Mouse (Mus musculus): ENCODE measurements around the gene Ercc6. TPM values are rescaled to one million over a fixed set of nuclear protein-coding genes. Genes with fewer than 3 reads are reported as not detected.

Gene Ercc6
- polyA plus RNA-seq (2014; fragmentation: Nextera tagmentation; extraction: Ambion mirVana), result 29.3 and 30.1 TPM in 2 replicates

DNA sequence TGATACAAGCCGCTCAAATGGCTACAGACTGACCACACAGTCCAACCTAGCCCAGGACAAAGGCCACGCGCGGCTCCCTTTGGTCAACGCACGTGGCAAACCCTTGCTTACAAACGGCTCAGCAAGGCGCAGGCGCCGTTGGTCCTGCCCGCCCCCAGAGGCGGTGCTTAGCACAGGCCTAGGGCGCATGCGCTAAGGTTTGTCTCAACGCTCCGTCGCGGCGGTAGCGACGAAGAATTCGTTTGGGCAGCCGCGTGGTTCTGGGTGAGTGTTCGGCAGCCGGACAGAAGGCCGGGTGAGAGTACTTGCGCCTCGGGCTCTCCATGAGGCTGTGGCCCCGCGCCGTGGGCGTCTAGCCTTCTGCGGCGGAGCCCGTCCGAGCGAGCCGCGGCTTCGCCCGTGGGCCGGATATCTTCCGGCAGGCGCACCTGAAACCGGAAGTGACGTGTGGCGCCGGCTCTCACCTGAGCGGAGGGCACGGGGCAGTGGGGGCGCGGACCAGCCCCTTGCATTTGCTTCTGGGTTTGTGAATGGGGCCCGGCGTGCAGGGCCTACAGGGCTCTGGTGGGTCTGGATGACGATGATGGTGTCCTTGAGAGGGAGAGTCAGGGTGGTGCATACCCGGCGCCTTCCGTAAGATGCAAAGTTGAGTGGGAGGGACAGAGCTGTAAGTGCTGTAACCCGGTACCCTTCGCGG lies at the start of gene Ercc6:
Gene Ercc6 (plus strand): TSS at position 186 of the 697 bp plus-strand sequence.
- Histone ChIP-seq H3K27ac (ENCODE audit: low read depth, low read length) (no peak within 1 kb of the TSS; the same call in 1 of the 2 replicates), H3K4me1 (ENCODE audit: control insufficient read depth, insufficient read depth, low read length) (peaks cover 3% of the 10 kb centered on the region), H3K27me3 (ENCODE audit: control insufficient read depth, insufficient read depth, low read length) (no peaks in the 10 kb centered on the region), H3K4me2 (peak within 1 kb of the TSS; percentile 86), H3K9me3 (ENCODE audit: control insufficient read depth, low read length) (no peaks in the 10 kb centered on the region), H3K4me3 (ENCODE audit: low read depth, low read length) (peak within 1 kb of the TSS; percentile 75), H3K36me3 (ENCODE audit: control insufficient read depth, insufficient read depth, low read length) (peaks cover 11% of the 10 kb centered on the region), H3K9ac (ENCODE audit: low read length) (peak within 1 kb of the TSS; percentile 64)
- DNase-seq (ENCODE audit: low spot score, missing footprints) (peak; percentile 99), ATAC-seq (ENCODE audit: low FRiP score) (peak; percentile 99)
- WGBS, result under 1% methylated on average over 62 of the region's 62 CpGs

GRCm38 (mm10) chr14:32464601-32465505 lies 48.5 kb upstream of the Ercc6 start, which contains the start of gene Slc18a3:
Gene Slc18a3, minus strand, starts transcription at chr14:32464850.
- peak within 1 kb of the TSS; percentile 43 for H3K9ac ChIP-seq (ENCODE audit: low read length)
- peaks cover 8% of the 10 kb centered on the region for H3K4me1 ChIP-seq (ENCODE audit: control insufficient read depth, insufficient read depth, low read length)
- under 1% methylated on average over 61 of the region's 70 CpGs for WGBS
- no peaks in the 10 kb centered on the region for H3K9me3 ChIP-seq (ENCODE audit: control insufficient read depth, low read length)
- peak within 1 kb of the TSS; percentile 38 for H3K4me3 ChIP-seq (ENCODE audit: low read depth, low read length)
- DNase-seq (ENCODE audit: low spot score, missing footprints), result peak; percentile 90
- ATAC-seq (ENCODE audit: low FRiP score), result peak; percentile 45; the same call in 1 of the 2 replicates
- peak within 1 kb of the TSS; percentile 55 for H3K4me2 ChIP-seq
- no peaks in the 10 kb centered on the region for H3K36me3 ChIP-seq (ENCODE audit: control insufficient read depth, insufficient read depth, low read length)
- H3K27ac ChIP-seq (ENCODE audit: low read depth, low read length), result no peak within 1 kb of the TSS
- peaks cover 76% of the 10 kb centered on the region for H3K27me3 ChIP-seq (ENCODE audit: control insufficient read depth, insufficient read depth, low read length)

- DNase-seq (ENCODE audit: low spot score, missing footprints) (no peak), ATAC-seq (ENCODE audit: low FRiP score) (0 out of 2 replicates have a peak, but pooled peaks have one; percentile 12)
- peaks cover 8% of the 10 kb centered on the region for H3K4me1 ChIP-seq (ENCODE audit: control insufficient read depth, insufficient read depth, low read length)
- peak overlapping the region; percentile 38 for H3K4me3 ChIP-seq (ENCODE audit: low read depth, low read length)
- H3K27ac ChIP-seq (ENCODE audit: low read depth, low read length), result no peak overlapping the region
- no peaks in the 10 kb centered on the region for H3K36me3 ChIP-seq (ENCODE audit: control insufficient read depth, insufficient read depth, low read length)
- WGBS, result 1% methylated on average over 10 of the region's 11 CpGs
- H3K4me2 ChIP-seq, result peak overlapping the region; percentile 55
- no peaks in the 10 kb centered on the region for H3K9me3 ChIP-seq (ENCODE audit: control insufficient read depth, low read length)
- peaks cover 70% of the 10 kb centered on the region for H3K27me3 ChIP-seq (ENCODE audit: control insufficient read depth, insufficient read depth, low read length)
- no peak overlapping the region for H3K9ac ChIP-seq (ENCODE audit: low read length)
Observed at GRCm38 (mm10) chr14:32465506-32465870, 47.8 kb upstream of the Ercc6 start.

DNA sequence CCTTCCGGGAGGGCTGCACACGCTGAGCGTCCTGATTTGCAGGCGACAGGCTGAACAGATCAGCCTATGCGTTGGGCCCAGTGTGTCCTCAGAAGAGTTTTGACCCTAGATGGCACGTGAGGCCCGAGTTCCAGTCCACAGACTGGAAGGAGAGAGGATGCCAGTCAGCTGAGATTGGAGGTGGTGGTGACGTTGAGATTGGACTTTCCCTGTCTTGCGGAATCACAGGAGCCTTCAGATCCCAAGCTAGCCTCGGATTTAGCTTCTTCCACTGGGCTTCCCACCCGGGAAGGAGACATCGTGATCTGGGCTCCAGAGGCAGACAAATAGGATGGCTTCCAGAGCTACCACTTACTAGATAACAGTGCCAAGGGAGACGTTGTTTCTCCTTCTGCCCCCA lies 47.4 kb upstream of the Ercc6 start, which contains the start of gene Chat:
Gene Chat (minus strand): TSS at position 101 of the 400 bp plus-strand sequence.
- peaks cover 8% of the 10 kb centered on the region for H3K4me1 ChIP-seq (ENCODE audit: control insufficient read depth, insufficient read depth, low read length)
- H3K4me3 ChIP-seq (ENCODE audit: low read depth, low read length), result peak within 1 kb of the TSS; percentile 38
- peak within 1 kb of the TSS; percentile 43 for H3K9ac ChIP-seq (ENCODE audit: low read length)
- peaks cover 66% of the 10 kb centered on the region for H3K27me3 ChIP-seq (ENCODE audit: control insufficient read depth, insufficient read depth, low read length)
- WGBS, result 19% methylated on average over 13 of the region's 13 CpGs
- ATAC-seq (ENCODE audit: low FRiP score), result no peak
- H3K36me3 ChIP-seq (ENCODE audit: control insufficient read depth, insufficient read depth, low read length), result no peaks in the 10 kb centered on the region
- DNase-seq (ENCODE audit: low spot score, missing footprints), result no peak
- peak within 1 kb of the TSS; percentile 55 for H3K4me2 ChIP-seq
- H3K9me3 ChIP-seq (ENCODE audit: control insufficient read depth, low read length), result no peaks in the 10 kb centered on the region
- no peak within 1 kb of the TSS for H3K27ac ChIP-seq (ENCODE audit: low read depth, low read length)

GRCm38 (mm10) chr14:32467606-32468005 lies 45.7 kb upstream of the Ercc6 start:
- Histone ChIP-seq H3K36me3 (ENCODE audit: control insufficient read depth, insufficient read depth, low read length) (no peaks in the 10 kb centered on the region), H3K9me3 (ENCODE audit: control insufficient read depth, low read length) (no peaks in the 10 kb centered on the region), H3K27me3 (ENCODE audit: control insufficient read depth, insufficient read depth, low read length) (peaks cover 48% of the 10 kb centered on the region), H3K4me3 (ENCODE audit: low read depth, low read length) (no peak overlapping the region), H3K4me2 (no peak overlapping the region), H3K9ac (ENCODE audit: low read length) (no peak overlapping the region), H3K4me1 (ENCODE audit: control insufficient read depth, insufficient read depth, low read length) (peaks cover 8% of the 10 kb centered on the region), H3K27ac (ENCODE audit: low read depth, low read length) (no peak overlapping the region)
- DNase-seq (ENCODE audit: low spot score, missing footprints) (no peak), ATAC-seq (ENCODE audit: low FRiP score) (no peak)
- WGBS, result 9% methylated on average over 5 of the region's 5 CpGs

DNA sequence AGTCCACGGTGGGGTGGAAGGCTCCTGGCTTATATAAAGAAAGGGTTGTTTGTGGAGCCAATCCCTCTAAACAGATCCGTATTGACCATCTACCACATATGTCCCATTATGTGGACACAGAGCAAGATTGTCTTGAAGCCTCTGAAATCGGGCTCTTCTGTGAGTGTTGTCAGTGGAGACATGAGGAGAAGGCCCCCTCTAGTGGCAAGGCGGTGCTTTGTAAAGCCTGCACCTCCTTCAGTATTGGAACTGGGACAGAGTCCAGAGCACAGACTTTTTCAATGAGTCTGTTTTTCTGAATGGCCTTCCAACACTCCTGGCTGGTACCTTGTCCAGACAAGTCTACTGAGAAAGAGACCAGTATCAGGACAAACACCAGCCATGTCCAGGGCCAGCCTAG lies 40.3 kb upstream of the Ercc6 start:
- WGBS, result 15% methylated on average over 4 of the region's 4 CpGs
- DNase-seq (ENCODE audit: low spot score, missing footprints), result peak; percentile 90

DNA sequence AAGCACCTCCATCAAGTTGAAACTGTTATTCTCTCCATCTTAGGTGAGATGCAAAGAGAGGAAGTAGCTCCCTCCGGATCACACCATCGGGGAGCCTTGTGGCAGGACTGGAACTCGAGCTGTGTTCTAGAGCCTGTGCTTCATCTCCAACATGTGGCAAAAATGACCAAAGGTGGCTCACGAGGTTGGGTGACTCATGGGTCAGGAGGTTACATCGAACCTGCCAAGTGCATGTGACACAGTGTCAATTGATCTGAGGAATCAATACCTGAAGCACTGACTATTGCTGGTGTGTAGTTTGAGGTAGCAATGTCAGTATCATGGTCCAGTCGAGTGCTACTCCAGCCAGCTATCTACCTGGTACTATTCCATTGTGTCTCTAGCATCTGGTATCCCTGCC lies 36.8 kb upstream of the Ercc6 start:
- H3K4me3 ChIP-seq (ENCODE audit: low read depth, low read length), result no peak overlapping the region
- WGBS, result 79% methylated on average over 6 of the region's 6 CpGs

More for the DNA sequence above, 40.3 kb upstream of the Ercc6 start:
- no peak for ATAC-seq (ENCODE audit: low FRiP score)
- Histone ChIP-seq H3K36me3 (ENCODE audit: control insufficient read depth, insufficient read depth, low read length) (no peaks in the 10 kb centered on the region), H3K27me3 (ENCODE audit: control insufficient read depth, insufficient read depth, low read length) (no peaks in the 10 kb centered on the region), H3K27ac (ENCODE audit: low read depth, low read length) (no peak overlapping the region), H3K4me3 (ENCODE audit: low read depth, low read length) (no peak overlapping the region), H3K4me1 (ENCODE audit: control insufficient read depth, insufficient read depth, low read length) (no peaks in the 10 kb centered on the region), H3K9me3 (ENCODE audit: control insufficient read depth, low read length) (no peaks in the 10 kb centered on the region), H3K9ac (ENCODE audit: low read length) (no peak overlapping the region), H3K4me2 (no peak overlapping the region)

GRCm38 (mm10) chr14:32477581-32477980 lies 35.7 kb upstream of the Ercc6 start:
- no peaks in the 10 kb centered on the region for H3K27me3 ChIP-seq (ENCODE audit: control insufficient read depth, insufficient read depth, low read length)
- DNase-seq (ENCODE audit: low spot score, missing footprints), result no peak
- no peak overlapping the region for H3K9ac ChIP-seq (ENCODE audit: low read length)
- no peak overlapping the region for H3K27ac ChIP-seq (ENCODE audit: low read depth, low read length)
- WGBS, result 48% methylated on average over 1 of the region's 1 CpGs
- H3K4me3 ChIP-seq (ENCODE audit: low read depth, low read length), result no peak overlapping the region
- ATAC-seq (ENCODE audit: low FRiP score), result no peak
- no peaks in the 10 kb centered on the region for H3K4me1 ChIP-seq (ENCODE audit: control insufficient read depth, insufficient read depth, low read length)
- H3K4me2 ChIP-seq, result no peak overlapping the region
- no peaks in the 10 kb centered on the region for H3K36me3 ChIP-seq (ENCODE audit: control insufficient read depth, insufficient read depth, low read length)
- no peaks in the 10 kb centered on the region for H3K9me3 ChIP-seq (ENCODE audit: control insufficient read depth, low read length)

More for the DNA sequence above, 36.8 kb upstream of the Ercc6 start:
- Histone ChIP-seq H3K4me1 (ENCODE audit: control insufficient read depth, insufficient read depth, low read length) (no peaks in the 10 kb centered on the region), H3K4me2 (no peak overlapping the region), H3K27ac (ENCODE audit: low read depth, low read length) (no peak overlapping the region), H3K27me3 (ENCODE audit: control insufficient read depth, insufficient read depth, low read length) (no peaks in the 10 kb centered on the region), H3K36me3 (ENCODE audit: control insufficient read depth, insufficient read depth, low read length) (no peaks in the 10 kb centered on the region), H3K9ac (ENCODE audit: low read length) (no peak overlapping the region), H3K9me3 (ENCODE audit: control insufficient read depth, low read length) (no peaks in the 10 kb centered on the region)
- ATAC-seq (ENCODE audit: low FRiP score) (no peak), DNase-seq (ENCODE audit: low spot score, missing footprints) (no peak)

GRCm38 (mm10) chr14:32482061-32482460 lies 31.3 kb upstream of the Ercc6 start:
- no peak overlapping the region for H3K4me3 ChIP-seq (ENCODE audit: low read depth, low read length)
- no peaks in the 10 kb centered on the region for H3K4me1 ChIP-seq (ENCODE audit: control insufficient read depth, insufficient read depth, low read length)
- no peak for DNase-seq (ENCODE audit: low spot score, missing footprints)
- no peak overlapping the region for H3K27ac ChIP-seq (ENCODE audit: low read depth, low read length)
- no peak overlapping the region for H3K9ac ChIP-seq (ENCODE audit: low read length)
- H3K4me2 ChIP-seq, result no peak overlapping the region
- no peaks in the 10 kb centered on the region for H3K9me3 ChIP-seq (ENCODE audit: control insufficient read depth, low read length)
- H3K36me3 ChIP-seq (ENCODE audit: control insufficient read depth, insufficient read depth, low read length), result no peaks in the 10 kb centered on the region
- no peaks in the 10 kb centered on the region for H3K27me3 ChIP-seq (ENCODE audit: control insufficient read depth, insufficient read depth, low read length)
- no peak for ATAC-seq (ENCODE audit: low FRiP score)
- 9% methylated on average over 3 of the region's 3 CpGs for WGBS
